Mouse (Mus musculus): ENCODE results near the gene Cfap45.
A peak's percentile ranks its signal among the peaks of the same experiment; 100 is the strongest.

Cfap45 gene

DNA sequence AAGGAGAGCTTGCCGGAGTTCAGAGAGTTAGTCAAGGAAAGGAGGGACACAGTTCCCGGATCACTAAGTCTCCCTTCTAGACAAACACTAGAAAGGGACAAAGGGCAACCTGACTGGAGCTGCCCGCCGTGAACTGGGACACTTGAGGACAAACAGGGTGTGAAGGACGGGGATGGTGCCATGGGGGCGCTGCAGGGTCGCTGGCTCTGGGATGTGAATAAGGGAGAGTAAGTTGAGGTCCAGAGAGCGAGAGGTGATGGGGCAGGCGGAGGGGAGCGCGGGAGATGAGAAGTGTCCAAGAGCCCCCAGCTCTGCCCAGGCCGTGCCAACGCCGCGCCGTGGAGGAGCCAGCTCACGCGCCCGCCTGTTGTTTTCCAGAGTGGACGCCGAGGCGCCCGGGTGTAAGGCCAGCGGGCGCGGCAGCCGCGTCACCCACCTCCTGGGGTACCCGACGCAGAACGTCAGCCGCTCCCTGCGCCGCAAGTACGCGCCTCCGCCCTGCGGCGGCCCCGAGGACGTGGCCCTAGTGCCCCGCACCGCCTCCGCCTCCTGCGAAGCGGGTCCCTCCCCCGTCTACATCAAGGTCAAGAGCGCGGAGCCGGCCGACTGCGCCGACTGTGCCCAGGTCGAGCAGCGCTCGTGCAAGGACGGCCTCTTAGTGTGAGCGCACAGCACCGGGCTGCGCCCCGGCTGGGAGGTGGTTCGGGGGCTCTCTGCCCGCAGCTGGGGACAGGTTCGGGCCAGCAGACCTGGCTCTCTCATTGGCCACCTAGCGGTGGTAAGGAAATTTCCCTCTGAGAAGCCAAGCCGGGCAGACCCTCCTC, 42.3 kb downstream of the Cfap45 start:
- peak; percentile 67 to 73 for DNase-seq (ENCODE audit: low spot score in 2 of 2)

DNA sequence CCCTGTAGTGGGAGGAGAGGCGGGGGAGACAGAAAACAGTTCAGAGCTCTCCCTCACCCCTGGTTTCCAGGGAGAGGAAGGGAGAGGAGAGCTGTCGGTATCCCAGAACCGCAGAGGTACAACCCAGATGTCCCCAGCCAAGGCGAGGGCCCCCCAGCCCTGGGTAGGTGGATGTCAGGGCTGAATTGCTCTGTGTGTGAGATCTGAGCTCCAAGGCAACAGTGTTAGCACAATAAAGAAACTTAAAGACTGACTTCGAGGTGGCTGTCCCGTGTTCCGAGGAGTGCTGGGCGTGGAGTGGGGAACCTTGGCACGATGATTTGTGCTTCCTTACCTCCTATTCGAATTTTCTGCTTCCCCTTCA, 42.8 kb downstream of the Cfap45 start:
- no peak for DNase-seq (ENCODE audit: low spot score in 2 of 2)

DNA sequence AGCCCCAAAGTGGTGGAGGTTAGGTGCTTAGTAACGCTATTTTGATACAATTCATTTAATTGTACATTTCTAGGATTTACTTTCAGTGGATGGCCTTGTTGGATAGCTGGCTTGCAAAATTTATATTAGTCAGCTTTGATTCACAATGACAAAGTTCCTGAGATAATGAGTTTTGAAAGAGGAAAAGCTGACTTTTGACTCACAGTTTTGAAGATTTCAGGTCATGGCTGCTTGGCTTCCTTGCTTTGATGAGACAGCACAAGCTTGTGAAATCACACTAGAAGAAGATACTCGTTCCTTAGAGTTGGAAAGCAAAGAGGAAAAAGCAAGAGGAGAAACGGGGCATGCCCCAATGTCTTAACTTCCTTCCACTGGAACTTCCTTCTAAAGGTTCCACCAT, 45.5 kb downstream of the Cfap45 start:
- no peak for DNase-seq (ENCODE audit: low spot score in 2 of 2)

DNA sequence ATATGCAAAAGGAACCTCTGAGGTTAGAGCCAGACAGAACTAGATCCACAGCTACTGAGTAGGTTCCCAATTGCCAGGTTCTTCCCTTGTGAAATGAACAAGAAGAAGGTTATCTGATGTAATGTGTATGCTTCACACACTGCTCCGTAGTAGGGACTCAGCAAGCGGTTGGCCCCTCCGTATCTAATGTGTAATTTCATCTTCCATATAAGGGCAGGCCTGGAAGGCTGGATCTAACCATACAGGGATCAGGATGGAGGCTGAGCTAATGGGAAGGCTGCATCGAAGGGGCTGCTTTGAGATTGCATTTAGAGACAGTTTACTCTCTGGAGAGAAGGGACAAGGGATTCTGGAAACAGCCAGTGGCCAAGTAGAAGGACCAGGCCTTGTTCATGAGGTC, 47.2 kb downstream of the Cfap45 start:
- DNase-seq (ENCODE audit: low spot score in 2 of 2): no peak

DNA sequence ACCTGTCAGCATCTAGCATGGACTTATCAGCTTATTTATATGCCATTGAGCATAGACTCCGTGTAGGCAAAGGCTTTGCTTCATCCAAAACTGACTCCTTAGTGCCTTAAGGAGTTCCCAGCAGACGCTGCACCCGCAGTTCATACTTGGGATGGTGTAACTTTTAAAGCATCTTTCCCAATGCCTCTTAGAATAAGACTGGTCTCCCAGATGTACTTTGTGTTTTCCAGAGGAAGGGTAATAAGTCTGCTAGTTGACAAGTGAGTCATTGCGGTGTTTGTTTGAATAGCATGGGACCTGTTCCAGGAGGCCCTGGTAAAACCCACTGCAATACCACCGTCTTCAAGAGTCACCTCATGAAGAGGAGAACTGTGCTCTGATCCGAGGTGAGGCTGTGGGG, 59.5 kb downstream of the Cfap45 start:
- DNase-seq (ENCODE audit: low spot score in 2 of 2): no peak

DNA sequence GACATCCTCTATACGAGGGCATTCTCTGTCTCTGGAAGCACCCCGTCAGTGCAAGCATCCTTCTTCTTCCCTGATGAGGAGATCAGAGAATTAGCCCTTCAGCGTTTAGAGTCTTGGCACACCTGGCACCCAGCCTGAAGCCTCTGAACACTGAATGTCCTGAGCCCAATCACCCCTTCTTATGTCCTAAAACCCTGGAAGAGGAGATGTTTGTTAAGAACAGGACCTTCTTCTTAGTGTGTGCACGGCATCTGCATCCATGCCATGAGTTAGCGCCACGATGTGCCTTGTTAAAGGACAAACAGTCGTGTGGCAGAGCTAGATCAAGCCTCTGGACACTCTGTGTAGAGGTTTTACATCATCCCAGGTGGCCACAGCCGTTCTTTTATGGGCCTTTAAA, 61.8 kb downstream of the Cfap45 start:
- no peak for DNase-seq (ENCODE audit: low spot score in 2 of 2)

DNA sequence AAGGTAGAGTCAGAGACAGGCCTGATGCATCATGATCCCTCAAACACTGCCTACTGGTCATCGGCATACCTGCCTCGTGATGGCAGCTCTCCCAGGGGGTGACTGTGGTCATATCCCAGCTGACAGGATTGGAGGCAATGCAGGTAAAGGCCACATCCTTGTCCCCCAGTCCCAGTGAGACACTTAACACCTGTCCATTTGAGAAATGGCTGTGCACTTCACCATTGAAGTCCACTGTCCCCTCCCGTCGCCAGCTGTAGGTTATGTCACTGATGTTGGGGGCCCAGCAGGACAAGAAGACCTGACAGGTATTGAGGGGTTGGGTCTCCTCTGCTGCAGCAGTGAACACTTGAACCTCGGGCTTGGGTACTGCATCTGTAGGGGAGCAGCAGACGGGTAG, 63.7 kb downstream of the Cfap45 start:
- no peak for DNase-seq (ENCODE audit: low spot score in 2 of 2)

DNA sequence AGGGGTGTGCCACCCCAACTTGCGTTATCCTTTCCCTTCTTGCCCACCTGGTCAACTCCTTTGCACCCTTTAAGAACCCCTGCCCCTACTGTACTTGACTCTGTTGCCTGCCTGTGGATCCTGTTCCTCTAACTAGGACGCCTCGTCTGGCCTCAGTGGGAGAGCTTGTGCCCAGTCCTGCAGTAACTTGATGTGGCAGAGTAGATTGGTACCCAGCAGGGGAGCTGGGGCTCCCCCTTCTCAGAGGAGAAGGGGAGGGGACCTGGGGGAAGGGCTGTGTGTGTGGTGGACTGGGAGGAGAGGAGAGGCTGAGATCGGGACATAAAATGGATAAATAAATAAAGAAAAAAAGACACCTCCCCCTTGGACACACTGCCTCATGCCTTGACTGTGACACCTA, 64.4 kb downstream of the Cfap45 start:
- DNase-seq (ENCODE audit: low spot score in 2 of 2): no peak

DNA sequence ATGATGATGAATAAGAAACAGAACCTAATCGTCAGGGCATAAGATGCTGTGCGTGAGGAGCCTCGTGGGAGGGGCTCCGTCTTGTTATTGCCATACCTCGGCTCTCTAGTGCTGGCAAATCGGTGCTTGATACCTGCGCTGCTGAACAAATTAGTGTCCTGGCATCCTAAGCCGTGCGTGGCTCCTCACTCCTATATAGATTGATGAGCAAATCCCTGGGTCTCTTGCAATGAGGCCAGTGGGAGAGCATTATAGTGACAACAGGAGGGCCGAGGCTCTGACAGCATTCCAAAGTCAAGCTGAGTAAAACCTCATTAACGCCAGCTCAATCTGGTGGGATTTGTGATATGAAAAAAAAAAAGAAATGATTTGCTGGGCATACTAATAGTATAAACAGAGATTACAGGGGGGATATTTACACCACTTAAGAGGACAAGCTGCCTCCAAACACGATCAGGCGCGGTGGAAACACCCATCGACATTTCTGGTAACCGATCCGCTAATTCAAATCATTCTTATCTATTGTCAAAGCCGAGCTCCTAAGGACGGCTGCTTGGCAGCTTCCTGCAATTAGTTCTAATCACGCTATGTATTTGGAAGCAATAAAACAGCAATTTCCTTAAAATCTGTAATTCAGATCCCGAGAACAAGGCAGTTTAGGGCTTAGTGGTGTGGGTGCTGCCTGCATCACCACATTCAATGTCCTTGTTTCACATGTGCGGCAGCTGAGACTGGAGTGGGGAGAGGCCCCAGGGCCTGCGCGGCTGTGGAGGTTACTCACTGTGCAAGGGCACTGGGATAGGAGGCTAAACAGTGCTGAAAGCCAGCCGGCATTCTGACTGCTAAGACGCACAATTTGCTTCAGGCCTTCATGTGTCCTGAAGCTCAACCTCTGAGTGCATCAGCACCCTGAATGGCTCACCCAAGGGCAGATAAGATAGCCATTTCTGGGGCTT, 65.3 kb downstream of the Cfap45 start:
- DNase-seq (ENCODE audit: low spot score in 2 of 2): no peak

DNA sequence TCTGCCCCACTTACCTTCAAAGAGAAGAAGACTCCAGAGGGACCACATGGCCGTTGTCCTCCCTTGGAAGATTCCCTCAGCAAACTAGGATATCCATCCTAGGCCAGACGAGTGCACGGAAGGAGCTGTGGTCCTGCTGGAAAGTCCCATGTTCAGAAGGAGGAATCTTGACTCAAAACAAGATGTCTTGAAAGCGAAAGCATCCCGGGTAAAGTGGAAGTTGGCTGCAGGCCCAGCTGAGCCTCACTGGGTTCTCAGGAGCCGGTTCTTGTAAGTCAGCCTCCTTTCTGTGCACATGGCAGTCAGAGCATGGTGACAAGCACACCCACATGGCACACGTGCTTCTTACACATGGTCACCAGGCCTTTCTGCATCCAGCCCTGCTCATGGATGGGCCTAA, 69.8 kb downstream of the Cfap45 start, which contains the start of gene Slamf8:
Slamf8 (minus strand) TSS at position 184 of the 400 bp plus-strand sequence.
- DNase-seq (ENCODE audit: low spot score in 2 of 2): peak; percentile 36 to 51

DNA sequence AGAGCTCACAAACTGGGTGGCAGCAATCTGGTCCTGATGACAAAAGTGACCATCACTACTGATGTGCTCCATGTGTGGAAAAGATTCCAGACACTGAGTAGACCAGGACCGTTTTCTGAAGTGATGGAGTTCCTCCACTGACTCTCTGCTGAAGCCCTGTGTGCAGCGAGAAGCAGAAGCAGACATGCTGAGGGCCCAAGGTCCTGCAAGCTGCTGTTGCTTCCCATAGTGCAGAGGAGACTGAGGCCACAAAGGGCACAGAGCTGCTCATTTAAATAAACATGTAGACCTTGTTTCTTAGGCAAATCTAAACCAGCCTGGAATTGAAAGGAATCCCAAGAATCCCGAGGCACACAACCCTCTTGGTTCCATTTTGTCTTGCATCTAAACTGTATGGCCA, 72.7 kb downstream of the Cfap45 start:
- no peak for DNase-seq (ENCODE audit: low spot score in 2 of 2)

DNA sequence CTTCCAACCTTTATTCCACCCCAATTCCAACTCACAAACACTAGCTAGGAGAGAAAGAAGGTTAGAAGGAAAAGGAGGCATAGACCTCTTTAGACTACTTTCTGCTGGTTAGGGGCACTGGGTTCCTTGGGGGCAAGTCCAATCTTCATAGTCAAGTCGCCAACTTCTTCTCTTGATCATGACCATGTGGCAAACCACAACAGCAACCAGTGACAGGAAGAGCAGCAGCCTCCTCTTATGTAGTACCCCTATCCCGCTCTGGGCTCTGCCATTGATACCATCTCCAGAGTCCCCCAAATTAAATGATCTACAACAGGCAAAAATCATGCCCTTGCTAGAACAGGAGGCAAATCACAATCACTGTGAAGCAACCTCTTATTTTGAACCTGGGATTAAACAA, 73.4 kb downstream of the Cfap45 start:
- no peak for DNase-seq (ENCODE audit: low spot score in 2 of 2)

DNA sequence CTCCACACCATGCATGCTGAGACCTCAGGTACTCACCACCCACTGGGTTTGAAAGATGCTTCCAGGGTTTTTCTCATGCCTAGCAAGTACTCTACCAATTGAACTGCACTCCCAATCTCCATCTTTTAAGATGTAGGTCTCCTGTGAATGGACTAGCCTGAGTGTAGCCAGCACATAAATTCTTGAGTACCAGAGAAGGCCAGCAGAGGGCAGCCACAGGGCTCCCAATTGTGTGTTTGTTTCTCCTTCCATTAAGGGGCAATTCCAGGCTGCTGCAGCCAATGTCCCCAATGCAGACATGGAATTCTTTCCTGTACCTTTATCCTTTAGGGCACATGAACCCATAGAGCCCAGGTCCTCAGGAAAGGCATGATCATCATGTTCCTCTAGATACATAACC, 73.9 kb downstream of the Cfap45 start:
- DNase-seq (ENCODE audit: low spot score in 2 of 2): peak; percentile 54 to 62
